Mouse (Mus musculus) ES-Bruce4 (cell line): ENCODE measurements around the gene Ppl.

ENCODE experiments used
- CTCF ChIP-seq: IDR thresholded peaks from one replicate; pipeline ENCODE4 v1.8.1; 2011; ENCODE audit warnings: low read depth, low read length
- POLR2A ChIP-seq: IDR thresholded peaks from one replicate; pipeline ENCODE4 v1.8.1; 2011; ENCODE audit warnings: low read length; ENCODE audit not compliant: insufficient read depth

DNA sequence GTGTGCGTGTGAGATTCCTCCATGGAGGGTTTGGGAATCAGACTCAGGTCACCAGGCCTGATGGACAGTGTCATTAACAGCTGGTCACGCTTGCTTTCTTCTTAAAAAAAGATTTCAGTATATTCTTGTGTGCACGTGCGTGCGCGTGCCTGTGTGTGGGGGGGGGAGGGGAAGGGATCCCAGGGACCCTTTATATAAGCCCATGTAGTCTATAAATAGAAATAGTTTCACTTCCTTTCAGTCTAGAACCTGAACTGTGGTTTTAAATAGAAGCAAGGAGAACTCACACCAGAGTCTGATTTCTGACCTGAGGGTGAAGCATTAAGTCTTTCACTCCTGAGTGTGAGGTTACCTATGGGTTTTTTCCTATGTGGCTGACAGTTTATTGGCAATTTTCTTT lies 32.1 kb upstream of the Ppl start:
- TF ChIP-seq CTCF (no peak), POLR2A (no peak)
